Mouse (Mus musculus) ES-E14 (cell line): ENCODE data around the gene Smyd3.

Experiments
- MAFK ChIP-seq: IDR thresholded peaks from 2 replicates; pipeline ENCODE4 v1.6.1; 2014; ENCODE audit warnings: mild to moderate bottlenecking, low read depth, low read length, inconsistent platforms; ENCODE audit not compliant: insufficient read depth
- ZC3H11A ChIP-seq: IDR thresholded peaks from 2 replicates; pipeline ENCODE4 v1.6.1; 2012; ENCODE audit warnings: low read depth, mild to moderate bottlenecking, inconsistent platforms, low read length, borderline replicate concordance
- ZNF384 ChIP-seq: IDR thresholded peaks from 2 replicates; pipeline ENCODE4 v1.6.1; 2012; ENCODE audit warnings: low read depth, low read length, inconsistent platforms

DNA sequence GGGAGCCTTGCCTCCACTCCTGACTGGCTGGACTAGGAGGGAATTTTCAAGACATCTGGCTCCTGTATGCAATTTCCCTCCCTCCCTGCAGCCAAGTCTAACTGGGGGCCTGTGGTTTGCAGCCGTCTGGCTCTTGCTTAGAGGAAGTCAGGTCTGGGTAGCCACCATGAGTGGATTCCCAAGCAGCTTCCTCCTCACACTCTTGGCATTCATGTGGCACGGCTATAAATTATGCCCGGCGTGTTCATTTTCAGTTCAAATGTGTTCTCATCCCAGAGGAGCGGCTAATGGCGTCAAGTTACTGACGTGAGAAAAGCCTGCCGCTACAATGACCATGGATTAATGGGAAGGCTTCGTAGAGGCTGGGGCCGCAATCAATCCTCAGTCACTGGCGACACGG is 564.9 kb downstream of the Smyd3 start:
- TF ChIP-seq ZNF384 (no peak), MAFK (no peak), ZC3H11A (no peak)
